Mouse (Mus musculus) neural tube, embryonic 13.5 days (tissue): ENCODE measurements at regions not wholly inside any gene's neighbourhood (a gene's known extent, or its start where the extent isn't known, plus 50 kb on each side); places are given as distances from the start of the nearest gene placed in this dataset.

ENCODE experiments used
- ATAC-seq: fragments of 200-750 bp; cut with Nextera tagmentation; 2 replicates; pipeline ENCODE4 v1.8.0; 2017; ENCODE audit warnings: low read depth, mild to moderate bottlenecking, moderate TSS enrichment, moderate library complexity
- H3K27ac ChIP-seq: fragments of 300-500 bp; sonication (generic); replicated peaks from 2 replicates; pipeline ENCODE4 v1.5.1; 2015; ENCODE audit warnings: moderate library complexity, mild to moderate bottlenecking, inconsistent platforms
- H3K27me3 ChIP-seq: fragments of 300-500 bp; sonication (generic); 2 replicates; pipeline ENCODE4 v1.6.1; 2015; ENCODE audit warnings: mild to moderate bottlenecking, inconsistent platforms
- H3K36me3 ChIP-seq: fragments of 300-500 bp; sonication (generic); 2 replicates; pipeline ENCODE4 v1.6.1; 2015; ENCODE audit warnings: mild to moderate bottlenecking, inconsistent platforms
- H3K4me1 ChIP-seq: fragments of 300-500 bp; sonication (generic); replicated peaks from 2 replicates; pipeline ENCODE4 v1.6.1; 2015; ENCODE audit warnings: inconsistent platforms
- H3K4me2 ChIP-seq: fragments of 300-500 bp; sonication (generic); 2 replicates; pipeline ENCODE4 v1.6.1; 2015; ENCODE audit warnings: inconsistent platforms, mild to moderate bottlenecking, moderate library complexity
- H3K4me3 ChIP-seq: fragments of 300-500 bp; sonication (generic); 2 replicates; pipeline ENCODE4 v1.5.1; 2015; ENCODE audit warnings: mild to moderate bottlenecking, inconsistent platforms
- H3K9ac ChIP-seq: fragments of 300-500 bp; sonication (generic); 2 replicates; pipeline ENCODE4 v1.6.1; 2015; ENCODE audit warnings: moderate library complexity, mild to moderate bottlenecking, inconsistent platforms
- H3K9me3 ChIP-seq: fragments of 300-500 bp; sonication (generic); 2 replicates; pipeline ENCODE4 v1.6.1; 2016; ENCODE audit warnings: inconsistent platforms
- WGBS: fragments of 180-500 bp; shearing (Covaris S2); methylation state at CpG from one replicate; pipeline ENCODE4 v1.1.7; 2015; 5-methylcytosine and 5-hydroxymethylcytosine counted together

GRCm38 (mm10) chr15:59225637-59226036, 336.5 kb downstream of the Gm49356 start:
- Histone ChIP-seq H3K4me2 (no peak overlapping the region), H3K36me3 (no peaks in the 10 kb centered on the region), H3K4me1 (no peaks in the 10 kb centered on the region), H3K4me3 (no peak overlapping the region), H3K27me3 (no peaks in the 10 kb centered on the region), H3K9me3 (no peaks in the 10 kb centered on the region), H3K27ac (no peak overlapping the region), H3K9ac (no peak overlapping the region)
- 85% methylated on average over 6 of the region's 6 CpGs for WGBS
- no peak for ATAC-seq

GRCm38 (mm10) chr15:59227293-59227692, 338.2 kb downstream of the Gm49356 start:
- ATAC-seq = no peak
- H3K4me1 ChIP-seq = no peaks in the 10 kb centered on the region
- no peak overlapping the region for H3K4me2 ChIP-seq
- no peaks in the 10 kb centered on the region for H3K9me3 ChIP-seq
- H3K27ac ChIP-seq = no peak overlapping the region
- no peaks in the 10 kb centered on the region for H3K27me3 ChIP-seq
- no peak overlapping the region for H3K9ac ChIP-seq
- H3K36me3 ChIP-seq = no peaks in the 10 kb centered on the region
- H3K4me3 ChIP-seq = no peak overlapping the region
- 92% methylated on average over 3 of the region's 3 CpGs for WGBS

- H3K4me1 ChIP-seq = no peaks in the 10 kb centered on the region
- no peak overlapping the region for H3K4me3 ChIP-seq
- H3K9me3 ChIP-seq = 0 out of 2 replicates have a peak, but pooled peaks cover 6% of the 10 kb centered on the region
- H3K9ac ChIP-seq = no peak overlapping the region
- no peaks in the 10 kb centered on the region for H3K27me3 ChIP-seq
- H3K36me3 ChIP-seq = no peaks in the 10 kb centered on the region
- ATAC-seq = no peak
- no peak overlapping the region for H3K27ac ChIP-seq
- H3K4me2 ChIP-seq = no peak overlapping the region
These were observed 341.4 kb downstream of the Gm49356 start for GRCm38 (mm10) chr15:59230536-59230935.

GRCm38 (mm10) chr15:59231703-59232102, 342.6 kb downstream of the Gm49356 start:
- H3K4me2 ChIP-seq = no peak overlapping the region
- WGBS = 87% methylated on average over 1 of the region's 1 CpGs
- H3K9ac ChIP-seq = no peak overlapping the region

GRCm38 (mm10) chr15:59232290-59232689, 343.2 kb downstream of the Gm49356 start:
- no peak overlapping the region for H3K9ac ChIP-seq
- 85% methylated on average over 5 of the region's 5 CpGs for WGBS
- H3K4me1 ChIP-seq = no peaks in the 10 kb centered on the region

More at GRCm38 (mm10) chr15:59231703-59232102, 342.6 kb downstream of the Gm49356 start:
- no peaks in the 10 kb centered on the region for H3K27me3 ChIP-seq
- H3K9me3 ChIP-seq = 0 out of 2 replicates have a peak, but pooled peaks cover 6% of the 10 kb centered on the region
- ATAC-seq = no peak
- H3K4me1 ChIP-seq = no peaks in the 10 kb centered on the region
- H3K4me3 ChIP-seq = no peak overlapping the region
- H3K27ac ChIP-seq = no peak overlapping the region
- H3K36me3 ChIP-seq = no peaks in the 10 kb centered on the region

GRCm38 (mm10) chr15:59237446-59238161, 348.5 kb downstream of the Gm49356 start:
- no peak overlapping the region for H3K27ac ChIP-seq
- 0 out of 2 replicates have a peak, but pooled peaks cover 4% of the 10 kb centered on the region for H3K9me3 ChIP-seq
- no peak overlapping the region for H3K4me3 ChIP-seq
- H3K36me3 ChIP-seq = no peaks in the 10 kb centered on the region
- 90% methylated on average over 6 of the region's 6 CpGs for WGBS
- ATAC-seq = no peak
- H3K4me2 ChIP-seq = no peak overlapping the region
- H3K9ac ChIP-seq = no peak overlapping the region
- no peaks in the 10 kb centered on the region for H3K27me3 ChIP-seq
- H3K4me1 ChIP-seq = no peaks in the 10 kb centered on the region

More at GRCm38 (mm10) chr15:59232290-59232689, 343.2 kb downstream of the Gm49356 start:
- H3K4me3 ChIP-seq = no peak overlapping the region
- H3K27me3 ChIP-seq = no peaks in the 10 kb centered on the region
- H3K36me3 ChIP-seq = no peaks in the 10 kb centered on the region
- H3K27ac ChIP-seq = no peak overlapping the region
- no peak overlapping the region for H3K4me2 ChIP-seq
- no peak for ATAC-seq
- 0 out of 2 replicates have a peak, but pooled peaks cover 6% of the 10 kb centered on the region for H3K9me3 ChIP-seq

GRCm38 (mm10) chr15:59241752-59242151, 352.7 kb downstream of the Gm49356 start:
- Histone ChIP-seq H3K36me3 (no peaks in the 10 kb centered on the region), H3K4me3 (no peak overlapping the region), H3K4me1 (no peaks in the 10 kb centered on the region), H3K4me2 (no peak overlapping the region), H3K9ac (no peak overlapping the region), H3K9me3 (no peaks in the 10 kb centered on the region), H3K27me3 (no peaks in the 10 kb centered on the region), H3K27ac (no peak overlapping the region)
- 88% methylated on average over 7 of the region's 7 CpGs for WGBS
- ATAC-seq = no peak

GRCm38 (mm10) chr15:59245927-59246649, 357.0 kb downstream of the Gm49356 start:
- ATAC-seq = no peak
- H3K27me3 ChIP-seq = no peaks in the 10 kb centered on the region
- H3K9ac ChIP-seq = no peak overlapping the region
- no peaks in the 10 kb centered on the region for H3K36me3 ChIP-seq
- H3K9me3 ChIP-seq = no peaks in the 10 kb centered on the region
- no peak overlapping the region for H3K27ac ChIP-seq
- H3K4me2 ChIP-seq = no peak overlapping the region
- WGBS = 73% methylated on average over 4 of the region's 4 CpGs
- H3K4me3 ChIP-seq = no peak overlapping the region
- H3K4me1 ChIP-seq = no peaks in the 10 kb centered on the region

GRCm38 (mm10) chr15:59248477-59249260, 359.6 kb downstream of the Gm49356 start:
- Histone ChIP-seq H3K4me2 (no peak overlapping the region), H3K4me1 (no peaks in the 10 kb centered on the region), H3K4me3 (no peak overlapping the region), H3K36me3 (no peaks in the 10 kb centered on the region), H3K27ac (no peak overlapping the region), H3K27me3 (no peaks in the 10 kb centered on the region), H3K9ac (no peak overlapping the region), H3K9me3 (no peaks in the 10 kb centered on the region)
- no peak for ATAC-seq
- 65% methylated on average over 11 of the region's 12 CpGs for WGBS

- no peaks in the 10 kb centered on the region for H3K27me3 ChIP-seq
- H3K4me3 ChIP-seq = no peak overlapping the region
- H3K27ac ChIP-seq = no peak overlapping the region
- WGBS = 79% methylated on average over 1 of the region's 1 CpGs
- no peaks in the 10 kb centered on the region for H3K36me3 ChIP-seq
- H3K9me3 ChIP-seq = no peaks in the 10 kb centered on the region
- H3K4me2 ChIP-seq = no peak overlapping the region
- H3K4me1 ChIP-seq = no peaks in the 10 kb centered on the region
- no peak for ATAC-seq
- H3K9ac ChIP-seq = no peak overlapping the region
These were observed 372.3 kb downstream of the Gm49356 start for GRCm38 (mm10) chr15:59261380-59261779.

GRCm38 (mm10) chr15:59262380-59262779, 373.3 kb downstream of the Gm49356 start:
- Histone ChIP-seq H3K9me3 (no peaks in the 10 kb centered on the region), H3K4me2 (no peak overlapping the region), H3K4me1 (no peaks in the 10 kb centered on the region), H3K4me3 (no peak overlapping the region), H3K27me3 (no peaks in the 10 kb centered on the region), H3K9ac (no peak overlapping the region), H3K36me3 (no peaks in the 10 kb centered on the region), H3K27ac (no peak overlapping the region)
- 83% methylated on average over 2 of the region's 2 CpGs for WGBS
- no peak for ATAC-seq
